20 mouse cellular contexts compared by ENCODE assay signal in genomic region chr11:72659918-72660317, GRCm38 (mm10). TPM values are rescaled to one million over a fixed set of nuclear protein-coding genes. Genes with fewer than 3 reads are reported as not detected.
DNase-seq lines count a peak whose midpoint lies in the region; ATAC-seq and TF ChIP-seq lines count a peak whose summit lies in the region.
"Had no signal": no experiment of that assay in that cellular context is flagged by ENCODE, and none has a peak within 500 bp of the region (broad histone marks: within the 10 kb centered on the region; RNA-seq: fewer than 3 reads in every experiment).

No protein-coding gene starts in this region.

- no peaks in the 10 kb centered on the region for H3K27me3 ChIP-seq in intestine, postnatal 0 days (replicated peaks; ENCODE audit: control insufficient read depth, insufficient read depth, low read length)
- no peaks in the 10 kb centered on the region for H3K27me3 ChIP-seq in intestine, embryonic 16.5 days (replicated peaks; ENCODE audit: control insufficient read depth, insufficient read depth, low read length)
- H3K27me3 ChIP-seq in lung, postnatal 0 days (replicated peaks; ENCODE audit: insufficient read depth, low read length): no peaks in the 10 kb centered on the region
- no peaks in the 10 kb centered on the region for H3K27me3 ChIP-seq in forebrain, embryonic 16.5 days (replicated peaks; ENCODE audit: control insufficient read depth, insufficient read depth, low read length)
- H3K27me3 ChIP-seq: heart, embryonic 13.5 days; limb, embryonic 12.5 days; lung, embryonic 15.5 days had no signal

- H3K4me3 ChIP-seq in intestine, postnatal 0 days (ENCODE audit: low read depth, low read length): no peak overlapping the region
- no peak overlapping the region for H3K4me3 ChIP-seq in intestine, embryonic 16.5 days (ENCODE audit: low read length)
- no peak overlapping the region for H3K4me3 ChIP-seq in lung, postnatal 0 days (ENCODE audit: low read depth, low read length)
- H3K4me3 ChIP-seq in forebrain, embryonic 16.5 days (replicated peaks; ENCODE audit: low read length): no peak overlapping the region
- H3K4me3 ChIP-seq: erythroblast, embryonic 14.5 days; heart, embryonic 13.5 days; hindbrain, embryonic 10.5 days; limb, embryonic 12.5 days; lung, embryonic 15.5 days; midbrain, embryonic 10.5 days; myocyte had no signal

- peak; percentile 52 for TF ChIP-seq CTCF in intestine, postnatal 0 days (IDR thresholded peaks at IDR 0.05; ENCODE audit: low read depth)
- TF ChIP-seq CTCF in lung, postnatal 0 days (IDR thresholded peaks at IDR 0.05): peak; percentile 45

- H3K9me3 ChIP-seq in intestine, postnatal 0 days (ENCODE audit: control insufficient read depth): no peaks in the 10 kb centered on the region
- no peaks in the 10 kb centered on the region; the same call in 1 of the 2 replicates for H3K9me3 ChIP-seq in intestine, embryonic 16.5 days (ENCODE audit: control insufficient read depth, low read length)
- H3K9me3 ChIP-seq in lung, postnatal 0 days (ENCODE audit: low read length): no peaks in the 10 kb centered on the region
- H3K9me3 ChIP-seq in forebrain, embryonic 16.5 days (ENCODE audit: control insufficient read depth, low read length): no peaks in the 10 kb centered on the region
- H3K9me3 ChIP-seq: hindbrain, embryonic 10.5 days; limb, embryonic 12.5 days; lung, embryonic 15.5 days had no signal

- H3K4me1 ChIP-seq in intestine, postnatal 0 days (replicated peaks; ENCODE audit: control insufficient read depth, insufficient read depth, low read length): no peaks in the 10 kb centered on the region
- H3K4me1 ChIP-seq in intestine, embryonic 16.5 days (ENCODE audit: control insufficient read depth, insufficient read depth, low read length): no peaks in the 10 kb centered on the region
- H3K4me1 ChIP-seq in lung, postnatal 0 days (ENCODE audit: insufficient read depth, low read depth, low read length): no peaks in the 10 kb centered on the region
- no peaks in the 10 kb centered on the region for H3K4me1 ChIP-seq in forebrain, embryonic 16.5 days (replicated peaks; ENCODE audit: control insufficient read depth, insufficient read depth, low read length)
- H3K4me1 ChIP-seq: heart, embryonic 13.5 days; hindbrain, embryonic 10.5 days; limb, embryonic 12.5 days; lung, embryonic 15.5 days; midbrain, embryonic 10.5 days had no signal

- no peak for ATAC-seq in intestine, postnatal 0 days
- ATAC-seq in intestine, embryonic 16.5 days: no peak
- ATAC-seq in lung, postnatal 0 days: no peak
- ATAC-seq in forebrain, embryonic 16.5 days: no peak

- no peaks in the 10 kb centered on the region for H3K36me3 ChIP-seq in intestine, postnatal 0 days (ENCODE audit: control insufficient read depth, insufficient read depth)
- H3K36me3 ChIP-seq in intestine, embryonic 16.5 days (ENCODE audit: control insufficient read depth, insufficient read depth, low read length): no peaks in the 10 kb centered on the region
- H3K36me3 ChIP-seq in lung, postnatal 0 days (ENCODE audit: insufficient read depth, low read length): no peaks in the 10 kb centered on the region
- no peaks in the 10 kb centered on the region for H3K36me3 ChIP-seq in forebrain, embryonic 16.5 days (ENCODE audit: control insufficient read depth, insufficient read depth)
- H3K36me3 ChIP-seq: heart, embryonic 13.5 days; limb, embryonic 12.5 days; lung, embryonic 15.5 days had no signal

- no peak overlapping the region for H3K9ac ChIP-seq in intestine, postnatal 0 days (ENCODE audit: low read depth, low read length)
- H3K9ac ChIP-seq in intestine, embryonic 16.5 days (ENCODE audit: low read depth, low read length): no peak overlapping the region
- H3K9ac ChIP-seq in lung, postnatal 0 days (replicated peaks; ENCODE audit: low read depth): no peak overlapping the region
- H3K9ac ChIP-seq in forebrain, embryonic 16.5 days (replicated peaks; ENCODE audit: low read depth, low read length): no peak overlapping the region
- H3K9ac ChIP-seq: heart, embryonic 13.5 days; limb, embryonic 12.5 days; lung, embryonic 15.5 days had no signal

- DNase-seq in lung, postnatal 0 days (ENCODE audit: low spot score): peak; percentile 38
- DNase-seq in lung, postnatal 4 days: no peak
- peak; percentile 18 for DNase-seq in ES-CJ7 (ENCODE audit: low read depth, low spot score)
- DNase-seq in induced T-regulatory cell, adult 2 months (ENCODE audit: low read depth): peak; percentile 16
- no peak for DNase-seq in B cell, adult 2 months
- DNase-seq: adrenal gland, postnatal 25 days; cerebellum, adult 9-11 months; kidney, adult 11 months; spleen, adult 18-20 months; thymus, postnatal 36 days had no signal

- TF ChIP-seq EP300 in lung, postnatal 0 days (IDR thresholded peaks at IDR 0.05): no peak

- H3K27ac ChIP-seq in intestine, postnatal 0 days (ENCODE audit: low read depth, low read length): no peak overlapping the region
- H3K27ac ChIP-seq in intestine, embryonic 16.5 days (ENCODE audit: low read length): no peak overlapping the region
- H3K27ac ChIP-seq in lung, postnatal 0 days (ENCODE audit: low read length): no peak overlapping the region
- no peak overlapping the region for H3K27ac ChIP-seq in forebrain, embryonic 16.5 days (ENCODE audit: low read length)
- H3K27ac ChIP-seq: heart, embryonic 13.5 days; hindbrain, embryonic 10.5 days; limb, embryonic 12.5 days; lung, embryonic 15.5 days; midbrain, embryonic 10.5 days had no signal

- no peak overlapping the region for H3K4me2 ChIP-seq in intestine, postnatal 0 days (replicated peaks; ENCODE audit: low read depth)
- no peak overlapping the region for H3K4me2 ChIP-seq in intestine, embryonic 16.5 days (ENCODE audit: low read depth, low read length)
- no peak overlapping the region for H3K4me2 ChIP-seq in lung, postnatal 0 days (replicated peaks; ENCODE audit: low read depth, low read length)
- no peak overlapping the region for H3K4me2 ChIP-seq in forebrain, embryonic 16.5 days (ENCODE audit: low read length)
- H3K4me2 ChIP-seq: heart, embryonic 13.5 days; limb, embryonic 12.5 days; lung, embryonic 15.5 days had no signal

RNA-seq across cellular contexts. Expression of gene Ankfy1, which starts 29.9 kb away (rescaled TPM):
- polyA plus RNA-seq in intestine, postnatal 0 days (2015; fragmentation: Nextera tagmentation; extraction: Ambion mirVana): 8.3 and 9.0 TPM in 2 replicates
- 14.1 and 17.4 TPM in 2 replicates for polyA plus RNA-seq in intestine, embryonic 16.5 days (2015; fragmentation: Nextera tagmentation; extraction: Ambion mirVana)
- 7.9 and 9.4 TPM in 2 replicates for polyA plus RNA-seq in lung, postnatal 0 days (2015; fragmentation: Nextera tagmentation; extraction: Ambion mirVana)
- 32.6 and 34.8 TPM in 2 replicates for polyA plus RNA-seq in forebrain, embryonic 16.5 days (2015; fragmentation: Nextera tagmentation; extraction: Ambion mirVana)

RNA-seq across cellular contexts. Expression of gene Ube2g1, which starts 52.8 kb away (rescaled TPM):
- 34.2 and 36.2 TPM in 2 replicates for polyA plus RNA-seq in intestine, postnatal 0 days (2015; fragmentation: Nextera tagmentation; extraction: Ambion mirVana)
- 49.1 and 50.0 TPM in 2 replicates for polyA plus RNA-seq in intestine, embryonic 16.5 days (2015; fragmentation: Nextera tagmentation; extraction: Ambion mirVana)
- polyA plus RNA-seq in lung, postnatal 0 days (2015; fragmentation: Nextera tagmentation; extraction: Ambion mirVana): 44.9 and 48.4 TPM in 2 replicates
- 112 and 117 TPM in 2 replicates for polyA plus RNA-seq in forebrain, embryonic 16.5 days (2015; fragmentation: Nextera tagmentation; extraction: Ambion mirVana)

Comparison
In these comparisons a context has a peak if more than half of its experiments do, and no peak if none do; other contexts are left out.
1. DNase-seq: peak in lung, postnatal 0 days (single experiment), ES-CJ7 (single experiment) and induced T-regulatory cell, adult 2 months (single experiment); none in lung, postnatal 4 days (0 of 2) and B cell, adult 2 months (0 of 2).